Comparison of ENCODE assay signal across 22 mouse cellular contexts in genomic region chr14:101822390-101822789, GRCm38 (mm10).
DNase-seq lines count a peak whose midpoint lies in the region; ATAC-seq and TF ChIP-seq lines count a peak whose summit lies in the region.
"Had no signal": no experiment of that assay in that cellular context is flagged by ENCODE, and none has a peak within 500 bp of the region (broad histone marks: within the 10 kb centered on the region; RNA-seq: fewer than 3 reads in every experiment).

No protein-coding gene starts in this region.

- no peak overlapping the region for H3K9ac ChIP-seq in heart, embryonic 16.5 days (ENCODE audit: low read length)
- H3K9ac ChIP-seq: forebrain, embryonic 13.5 days; limb, embryonic 13.5 days; liver, embryonic 15.5 days; stomach, embryonic 15.5 days had no signal

- H3K4me1 ChIP-seq in heart, embryonic 16.5 days (ENCODE audit: control insufficient read depth, insufficient read depth, low read length), result no peaks in the 10 kb centered on the region
- no peaks in the 10 kb centered on the region for H3K4me1 ChIP-seq in cerebellum, adult 2 months (ENCODE audit: control insufficient read depth, insufficient read depth, low read length)
- H3K4me1 ChIP-seq: forebrain, embryonic 13.5 days; liver, embryonic 15.5 days; midbrain, embryonic 10.5 days; stomach, embryonic 15.5 days had no signal

- no peak overlapping the region for H3K4me2 ChIP-seq in heart, embryonic 16.5 days (ENCODE audit: low read depth, low read length)
- H3K4me2 ChIP-seq: forebrain, embryonic 13.5 days; limb, embryonic 13.5 days; liver, embryonic 15.5 days; stomach, embryonic 15.5 days had no signal

- no peaks in the 10 kb centered on the region for H3K9me3 ChIP-seq in heart, embryonic 16.5 days (replicated peaks; ENCODE audit: control insufficient read depth, low read length)
- H3K9me3 ChIP-seq: forebrain, embryonic 13.5 days; limb, embryonic 13.5 days; liver, embryonic 15.5 days; midbrain, embryonic 10.5 days; stomach, embryonic 15.5 days had no signal

- TF ChIP-seq POLR2A in cerebellum, adult 2 months (IDR thresholded peaks at IDR 0.05; ENCODE audit: borderline replicate concordance, insufficient read depth, low read length), result no peak

- no peak for DNase-seq in gastrocnemius, adult 2 months
- no peak for DNase-seq in gastrocnemius, adult 18-20 months (ENCODE audit: low spot score)
- DNase-seq in heart, adult 8-10 months (ENCODE audit: low spot score), result no peak
- peak; percentile 59 for DNase-seq in lung, postnatal 36 days
- DNase-seq in lung, postnatal 4 days, result no peak
- DNase-seq in heart, postnatal 4 days, result peak; percentile 32
- no peak for DNase-seq in cerebellum, adult 2 months
- DNase-seq: B cell, adult 2 months; cerebellum, adult 11 months; cerebellum, postnatal 36 days; gastrocnemius, postnatal 14 days; kidney, adult 2 months; kidney, postnatal 10 days; right cerebral cortex, postnatal 14 days; thymus, adult 2 months had no signal

- intact Hi-C loops in gastrocnemius, adult 2 months (cut with DNase I), result no loop called here

- 87% methylated on average over 6 of the region's 6 CpGs for WGBS in heart, embryonic 16.5 days
- 85% methylated on average over 6 of the region's 6 CpGs for WGBS in cerebellum, adult 2 months

- no peaks in the 10 kb centered on the region for H3K27me3 ChIP-seq in heart, embryonic 16.5 days (ENCODE audit: control insufficient read depth, insufficient read depth, low read length)
- no peaks in the 10 kb centered on the region for H3K27me3 ChIP-seq in cerebellum, adult 2 months (ENCODE audit: control insufficient read depth, insufficient read depth, low read length)
- H3K27me3 ChIP-seq: forebrain, embryonic 13.5 days; limb, embryonic 13.5 days; liver, embryonic 15.5 days; stomach, embryonic 15.5 days had no signal

- H3K4me3 ChIP-seq in gastrocnemius, adult 2 months, result peak overlapping the region; percentile 65
- no peak overlapping the region for H3K4me3 ChIP-seq in heart, embryonic 16.5 days (ENCODE audit: low read length)
- no peak overlapping the region for H3K4me3 ChIP-seq in cerebellum, adult 2 months (replicated peaks; ENCODE audit: insufficient read depth, low read depth, low read length)
- H3K4me3 ChIP-seq: forebrain, embryonic 13.5 days; limb, embryonic 13.5 days; liver, embryonic 15.5 days; midbrain, embryonic 10.5 days; stomach, embryonic 15.5 days had no signal

- TF ChIP-seq CTCF in gastrocnemius, adult 2 months (IDR thresholded peaks at IDR 0.05), result no peak
- TF ChIP-seq CTCF in cerebellum, adult 2 months (IDR thresholded peaks at IDR 0.05; ENCODE audit: borderline replicate concordance, insufficient read depth, low read depth, low read length), result no peak

- ATAC-seq in heart, embryonic 16.5 days (replicated peaks; ENCODE audit: extremely low read depth, insufficient read depth, low FRiP score), result 0 out of 2 replicates have a peak, but pooled peaks have one; percentile 37
- ATAC-seq: forebrain, embryonic 13.5 days had no signal

- H3K27ac ChIP-seq in gastrocnemius, adult 2 months, result peak overlapping the region; percentile 59
- H3K27ac ChIP-seq in heart, embryonic 16.5 days (ENCODE audit: low read length), result no peak overlapping the region
- no peak overlapping the region for H3K27ac ChIP-seq in cerebellum, adult 2 months (ENCODE audit: insufficient read depth, low read length)
- H3K27ac ChIP-seq: forebrain, embryonic 13.5 days; limb, embryonic 13.5 days; liver, embryonic 15.5 days; macrophage; midbrain, embryonic 10.5 days; stomach, embryonic 15.5 days had no signal

- H3K36me3 ChIP-seq in heart, embryonic 16.5 days (ENCODE audit: control insufficient read depth, insufficient read depth), result no peaks in the 10 kb centered on the region
- H3K36me3 ChIP-seq: limb, embryonic 13.5 days; liver, embryonic 15.5 days; midbrain, embryonic 10.5 days; stomach, embryonic 15.5 days had no signal

Comparison
In these comparisons a context has a peak if more than half of its experiments do, and no peak if none do; other contexts are left out.
1. DNase-seq: peak in lung, postnatal 36 days (single experiment) and heart, postnatal 4 days (single experiment); none in gastrocnemius, adult 2 months (single experiment), gastrocnemius, adult 18-20 months (single experiment), heart, adult 8-10 months (single experiment), lung, postnatal 4 days (0 of 2) and cerebellum, adult 2 months (0 of 2).